Mouse (Mus musculus): ENCODE results near the gene Lrrc23.

Gene Lrrc23

GRCm38 (mm10) chr6:124741842-124742241 is 37.7 kb downstream of the Lrrc23 start:
- no peak for DNase-seq (ENCODE audit: low spot score in 2 of 2)

- peak; percentile 70 to 80 for DNase-seq (ENCODE audit: low spot score in 2 of 2)
Measured at GRCm38 (mm10) chr6:124740888-124741761, 38.4 kb downstream of the Lrrc23 start, which contains the start of gene Grcc10. Gene Grcc10, minus strand, starts transcription at chr6:124741374.

GRCm38 (mm10) chr6:124740211-124740887 is 39.2 kb downstream of the Lrrc23 start:
- peak; percentile 43 to 53 for DNase-seq (ENCODE audit: low spot score in 2 of 2)

- DNase-seq (ENCODE audit: low spot score in 2 of 2): no peak
Measured at GRCm38 (mm10) chr6:124739231-124739796, 40.2 kb downstream of the Lrrc23 start.

GRCm38 (mm10) chr6:124738511-124739023 is 41.0 kb downstream of the Lrrc23 start, which contains the start of gene Ptpn6:
Gene Ptpn6, minus strand, starts transcription at chr6:124738714.
- DNase-seq (ENCODE audit: low spot score in 2 of 2): no peak

GRCm38 (mm10) chr6:124737040-124737439 is 42.5 kb downstream of the Lrrc23 start:
- no peak for DNase-seq (ENCODE audit: low spot score in 2 of 2)

- no peak for DNase-seq (ENCODE audit: low spot score in 2 of 2)
Measured at GRCm38 (mm10) chr6:124734417-124734816, 45.1 kb downstream of the Lrrc23 start.

GRCm38 (mm10) chr6:124732476-124733370 is 46.8 kb downstream of the Lrrc23 start:
- DNase-seq (ENCODE audit: low spot score in 2 of 2): peak; percentile 71 to 80

- DNase-seq (ENCODE audit: low spot score in 2 of 2): no peak
Measured at GRCm38 (mm10) chr6:124731038-124731437, 48.5 kb downstream of the Lrrc23 start.

- DNase-seq (ENCODE audit: low spot score in 2 of 2): no peak
Measured at GRCm38 (mm10) chr6:124729850-124730705, 49.4 kb downstream of the Lrrc23 start.

- no peak for DNase-seq (ENCODE audit: low spot score in 2 of 2)
Measured at GRCm38 (mm10) chr6:124728621-124729020, 50.9 kb downstream of the Lrrc23 start.

- no peak for DNase-seq (ENCODE audit: low spot score in 2 of 2)
Measured at GRCm38 (mm10) chr6:124724472-124724871, 55.1 kb downstream of the Lrrc23 start.

GRCm38 (mm10) chr6:124723541-124723940 is 56.0 kb downstream of the Lrrc23 start:
- no peak for DNase-seq (ENCODE audit: low spot score in 2 of 2)

GRCm38 (mm10) chr6:124722876-124723473 is 56.6 kb downstream of the Lrrc23 start:
- DNase-seq (ENCODE audit: low spot score in 2 of 2): no peak

- no peak for DNase-seq (ENCODE audit: low spot score in 2 of 2)
Measured at GRCm38 (mm10) chr6:124720904-124721303, 58.6 kb downstream of the Lrrc23 start.
